Mouse (Mus musculus) gastrocnemius, postnatal 25 days (tissue): ENCODE results near the gene Otc. TPM values are rescaled to one million over a fixed set of nuclear protein-coding genes. Genes with fewer than 3 reads are reported as not detected.

Experiments used
- total RNA-seq, 2 experiments: library from RNA; stranded (reverse); gene quantifications; 1 replicate in 1 of 2; 2 replicates in 1 of 2; pipeline ENCODE4 v1.2.3; 2021

The Otc gene
- total RNA-seq, 2 experiments from 2014 or later = not detected

Other genes starting within 250 kb of the Otc start
- gene Srpx, start 134.6 kb upstream of the Otc start, total RNA-seq = 1 to 10 TPM; 5.7 to 8.1 TPM
- gene Rpgr, start 35.4 kb upstream of the Otc start, total RNA-seq = 1 to 10 TPM in 1 of 2 experiments, under 1 TPM in 1; 0.92 to 1.7 TPM
- 100 to 1,000 TPM in 1 of 2 experiments, 10 to 100 TPM in 1; 96.4 to 136 TPM for gene Tspan7, start 232.9 kb downstream of the Otc start, total RNA-seq